Comparison of ENCODE assay signal across 10 mouse cellular contexts in the genomic region with DNA sequence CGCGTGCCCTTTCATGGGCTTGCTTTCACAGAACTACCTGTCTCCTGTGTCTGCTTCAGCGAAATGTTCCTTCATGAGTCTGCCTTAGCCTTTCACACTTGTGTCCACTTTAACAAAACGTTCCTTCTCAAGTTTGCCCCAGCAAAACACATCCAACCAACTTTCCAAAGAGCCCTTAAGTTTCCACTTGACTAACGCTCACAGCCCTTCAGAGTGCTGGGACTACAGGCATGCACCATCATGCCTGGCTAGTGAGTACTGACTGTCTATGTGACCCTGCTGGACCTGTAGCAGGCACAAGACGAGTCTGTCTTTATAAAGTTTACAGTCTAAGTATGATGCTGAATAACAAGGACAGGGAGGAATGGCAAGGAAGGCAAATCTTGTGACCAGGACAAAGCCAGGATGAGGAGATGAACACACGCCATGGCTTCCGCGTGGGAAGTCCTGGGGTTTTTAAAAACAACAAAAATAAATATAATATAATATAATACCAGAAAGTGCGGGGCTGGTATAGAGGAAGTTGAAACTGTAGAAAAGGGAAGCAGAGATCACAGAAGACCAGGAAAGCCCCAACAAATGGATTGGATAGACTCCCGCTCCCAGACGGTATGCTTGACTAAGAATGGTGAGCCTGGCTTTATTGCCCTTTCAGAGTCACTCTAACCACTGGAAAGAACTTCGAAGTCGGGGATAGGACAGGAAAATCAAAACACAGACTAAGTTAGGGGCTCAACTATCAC.
DNase-seq lines count a peak whose midpoint lies in the region; ATAC-seq and TF ChIP-seq lines count a peak whose summit lies in the region.
"Had no signal": no experiment of that assay in that cellular context is flagged by ENCODE, and none has a peak within 500 bp of the region (broad histone marks: within the 10 kb centered on the region; RNA-seq: fewer than 3 reads in every experiment).

No protein-coding gene starts in this region.

- no peak overlapping the region for H3K9ac ChIP-seq in heart, embryonic 12.5 days
- H3K9ac ChIP-seq: liver, embryonic 12.5 days had no signal

- no peak for TF ChIP-seq POLR2A in testis, adult 2 months (IDR thresholded peaks at IDR 0.05; ENCODE audit: control insufficient read depth, low read depth, low read length)

- DNase-seq in heart, postnatal 4 days, result no peak
- DNase-seq in testis, postnatal 14 days (ENCODE audit: low spot score), result no peak
- DNase-seq in lung, postnatal 4 days, result peak; percentile 37 to 52
- no peak for DNase-seq in layer of hippocampus, adult 9-11 months
- DNase-seq in adrenal gland, postnatal 10 days, result no peak
- DNase-seq: thymus, adult 18-20 months had no signal

- H3K4me3 ChIP-seq in heart, embryonic 12.5 days, result no peak overlapping the region
- peak overlapping the region; percentile 36; the same call in 1 of the 2 replicates for H3K4me3 ChIP-seq in testis, adult 2 months (ENCODE audit: control insufficient read depth, low read depth, low read length)
- H3K4me3 ChIP-seq: liver, embryonic 12.5 days had no signal

- peaks cover 36% of the 10 kb centered on the region for H3K4me1 ChIP-seq in heart, embryonic 12.5 days (replicated peaks)
- H3K4me1 ChIP-seq in testis, adult 2 months (ENCODE audit: control insufficient read depth, insufficient read depth, low read length), result peaks cover 4% of the 10 kb centered on the region

- H3K9me3 ChIP-seq in heart, embryonic 12.5 days (replicated peaks), result no peaks in the 10 kb centered on the region
- H3K9me3 ChIP-seq: liver, embryonic 12.5 days had no signal

- 85% methylated on average over 14 of the region's 14 CpGs for WGBS in heart, embryonic 12.5 days

- ATAC-seq in heart, embryonic 12.5 days (ENCODE audit: insufficient number of reproducible peaks, low FRiP score), result no peak
- no peak for ATAC-seq in megakaryocyte-erythroid progenitor cell, adult 5-6 weeks (replicated peaks; ENCODE audit: low FRiP score, low TSS enrichment, poor library complexity, severe bottlenecking)
- ATAC-seq: liver, embryonic 12.5 days had no signal

- H3K27me3 ChIP-seq in heart, embryonic 12.5 days (replicated peaks), result no peaks in the 10 kb centered on the region
- no peaks in the 10 kb centered on the region for H3K27me3 ChIP-seq in testis, adult 2 months (ENCODE audit: control insufficient read depth, insufficient read depth, low read length)
- H3K27me3 ChIP-seq: liver, embryonic 12.5 days had no signal

- TF ChIP-seq CTCF in testis, adult 2 months (IDR thresholded peaks at IDR 0.05; ENCODE audit: control insufficient read depth, insufficient read depth, insufficient replicate concordance, low read depth, low read length), result no peak

- no peak overlapping the region for H3K4me2 ChIP-seq in heart, embryonic 12.5 days

- 0 out of 2 replicates have a peak, but pooled peaks cover 2% of the 10 kb centered on the region for H3K36me3 ChIP-seq in heart, embryonic 12.5 days
- H3K36me3 ChIP-seq in testis, adult 2 months (ENCODE audit: control insufficient read depth, insufficient read depth, low read length), result no peaks in the 10 kb centered on the region
- H3K36me3 ChIP-seq: liver, embryonic 12.5 days had no signal

- peak overlapping the region; percentile 72 for H3K27ac ChIP-seq in heart, embryonic 12.5 days (ENCODE audit: poor library complexity, severe bottlenecking)
- H3K27ac ChIP-seq in testis, adult 2 months (ENCODE audit: control insufficient read depth, insufficient read depth, low read depth, low read length), result peak overlapping the region; percentile 5; the same call in 1 of the 2 replicates
- H3K27ac ChIP-seq: liver, embryonic 12.5 days had no signal

Comparison
In these comparisons a context has a peak if more than half of its experiments do, and no peak if none do; other contexts are left out.
1. DNase-seq: peak in lung, postnatal 4 days (2 of 2); none in heart, postnatal 4 days (single experiment), testis, postnatal 14 days (single experiment), layer of hippocampus, adult 9-11 months (single experiment) and adrenal gland, postnatal 10 days (single experiment).